Mouse (Mus musculus) lung, adult 2 months (tissue): Measurements from ENCODE around the gene Slc4a4. TPM values are rescaled to one million over a fixed set of nuclear protein-coding genes. Genes with fewer than 3 reads are reported as not detected.

Experiments
- DNase-seq: peaks from one replicate; pipeline ENCODE4 v3.0.0; 2022
- H3K4me1 ChIP-seq: fragments of 200-500 bp; 2 replicates; pipeline ENCODE4 v1.6.1; 2011; ENCODE audit warnings: low read length; ENCODE audit not compliant: control insufficient read depth, insufficient read depth
- H3K4me3 ChIP-seq: fragments of 200-500 bp; replicated peaks from 2 replicates; pipeline ENCODE3; 2011; ENCODE audit warnings: low read depth, mild to moderate bottlenecking, control low read depth, low read length; ENCODE audit errors: extremely low read depth
- CTCF ChIP-seq: fragments of 200-500 bp; IDR thresholded peaks from 2 replicates; pipeline ENCODE4 v1.5.1; 2011; ENCODE audit warnings: mild to moderate bottlenecking, low read length, control low read depth; ENCODE audit not compliant: insufficient read depth
- POLR2A ChIP-seq: fragments of 200-500 bp; IDR thresholded peaks from 2 replicates; pipeline ENCODE4 v1.6.1; 2011; ENCODE audit warnings: low read depth, mild to moderate bottlenecking, control low read depth, low read length, borderline replicate concordance; ENCODE audit errors: extremely low read depth
- whole genome bisulfite sequencing: fragments of 180-500 bp; shearing (Covaris S2); methylation state at CpG from one replicate; pipeline ENCODE4 v1.1.7; 2018; 5-methylcytosine and 5-hydroxymethylcytosine counted together
- polyA plus RNA-seq: library from polyadenylated mRNA; depleted of rRNA; stranded (reverse); fragments of >200 nt; gene quantifications from 2 replicates; pipeline ENCODE4 v1.2.3, GENCODE M21; 2012

Gene Slc4a4
- polyA plus RNA-seq, 1 experiment = 4.8 TPM

GRCm38 (mm10) chr5:88968923-88969639, 82.5 kb downstream of the Slc4a4 start:
- DNase-seq = no peak
- WGBS = 33% methylated on average over 11 of the region's 11 CpGs
- TF ChIP-seq POLR2A (no peak), CTCF (no peak)
- H3K4me1 ChIP-seq = no peaks in the 10 kb centered on the region
- H3K4me3 ChIP-seq = no peak overlapping the region

- no peaks in the 10 kb centered on the region for H3K4me1 ChIP-seq
- no peak overlapping the region for H3K4me3 ChIP-seq
- DNase-seq = no peak
- TF ChIP-seq POLR2A = no peak
- no peak for TF ChIP-seq CTCF
Measured at GRCm38 (mm10) chr5:88971554-88971953, 84.9 kb downstream of the Slc4a4 start.

- no peak for DNase-seq
- no peak for TF ChIP-seq POLR2A
- no peak for TF ChIP-seq CTCF
- Histone ChIP-seq H3K4me3 (no peak overlapping the region), H3K4me1 (no peaks in the 10 kb centered on the region)
- 51% methylated on average over 7 of the region's 7 CpGs for WGBS
Measured at GRCm38 (mm10) chr5:88972277-88972676, 85.7 kb downstream of the Slc4a4 start.

- 89% methylated on average over 1 of the region's 1 CpGs for WGBS
- no peak for DNase-seq
- no peak overlapping the region for H3K4me3 ChIP-seq
- H3K4me1 ChIP-seq = no peaks in the 10 kb centered on the region
- TF ChIP-seq CTCF = no peak
- no peak for TF ChIP-seq POLR2A
Measured at GRCm38 (mm10) chr5:88973130-88973529, 86.5 kb downstream of the Slc4a4 start.

GRCm38 (mm10) chr5:88975694-88976093, 89.1 kb downstream of the Slc4a4 start:
- TF ChIP-seq CTCF = no peak
- TF ChIP-seq POLR2A = no peak
- Histone ChIP-seq H3K4me1 (no peaks in the 10 kb centered on the region), H3K4me3 (no peak overlapping the region)
- no peak for DNase-seq

- WGBS = 47% methylated on average over 3 of the region's 3 CpGs
- Histone ChIP-seq H3K4me3 (no peak overlapping the region), H3K4me1 (no peaks in the 10 kb centered on the region; the same call in 1 of the 2 replicates)
- TF ChIP-seq POLR2A (no peak), CTCF (no peak)
- no peak for DNase-seq
Measured at GRCm38 (mm10) chr5:88976428-88976827, 89.8 kb downstream of the Slc4a4 start.

- Histone ChIP-seq H3K4me3 (no peak overlapping the region), H3K4me1 (no peaks in the 10 kb centered on the region; the same call in 1 of the 2 replicates)
- WGBS = 81% methylated on average over 4 of the region's 4 CpGs
- TF ChIP-seq POLR2A (no peak), CTCF (no peak)
- DNase-seq = no peak
Measured at GRCm38 (mm10) chr5:88980740-88981139, 94.1 kb downstream of the Slc4a4 start.

- TF ChIP-seq POLR2A (no peak), CTCF (no peak)
- WGBS = 21% methylated on average over 8 of the region's 8 CpGs
- H3K4me3 ChIP-seq = no peak overlapping the region
- no peak for DNase-seq
- H3K4me1 ChIP-seq = no peaks in the 10 kb centered on the region; the same call in 1 of the 2 replicates
Measured at GRCm38 (mm10) chr5:88981243-88982014, 94.8 kb downstream of the Slc4a4 start.

- no peak overlapping the region for H3K4me3 ChIP-seq
- DNase-seq = no peak
- TF ChIP-seq POLR2A (no peak), CTCF (no peak)
- no peaks in the 10 kb centered on the region; the same call in 1 of the 2 replicates for H3K4me1 ChIP-seq
- WGBS = 67% methylated on average over 3 of the region's 3 CpGs
Measured at GRCm38 (mm10) chr5:88982040-88982736, 95.6 kb downstream of the Slc4a4 start.
